Mouse (Mus musculus) MEL (cell line): ENCODE measurements around the gene Dusp1. TPM values are rescaled to one million over a fixed set of nuclear protein-coding genes. Genes with fewer than 3 reads are reported as not detected.

ENCODE experiments used
- DNase-seq: peaks from one replicate; pipeline ENCODE4 v3.0.0; 2011; ENCODE audit warnings: low read depth, low spot score
- H3K27ac ChIP-seq: 2 replicates; pipeline ENCODE4 v1.5.1; 2012; ENCODE audit warnings: low read depth, mild to moderate bottlenecking, control low read depth, low read length, moderate library complexity; ENCODE audit not compliant: control insufficient read depth
- H3K27me3 ChIP-seq, 2 experiments: fragments of 150-350 bp in 1 of 2; sonication (generic) in 1 of 2; 2 replicates each; pipeline ENCODE4 v1.6.1; 2012; ENCODE audit warnings: low read length in 2 of 2, mild to moderate bottlenecking in 2 of 2, improper control_type of control experiment in 1 of 2, moderate library complexity in 1 of 2; ENCODE audit not compliant: insufficient read depth in 2 of 2, control insufficient read depth in 1 of 2
- H3K36me3 ChIP-seq, 2 experiments: 2 replicates each; pipeline ENCODE4 v1.6.1; 2012 to 2014; ENCODE audit warnings: low read length in 2 of 2, improper control_type of control experiment in 1 of 2, inconsistent platforms in 1 of 2, mild to moderate bottlenecking in 1 of 2; ENCODE audit not compliant: insufficient read depth in 2 of 2, control insufficient read depth in 1 of 2
- H3K4me1 ChIP-seq, 2 experiments: fragments of 150-350 bp in 1 of 2; sonication (generic) in 1 of 2; 2 replicates each; pipeline ENCODE4 v1.6.1; 2012; ENCODE audit warnings: low read length in 2 of 2, improper control_type of control experiment in 1 of 2, mild to moderate bottlenecking in 1 of 2; ENCODE audit not compliant: insufficient read depth in 2 of 2, control insufficient read depth in 1 of 2
- H3K4me3 ChIP-seq, 2 experiments: fragments of 150-350 bp in 1 of 2; sonication (generic) in 1 of 2; 2 replicates each; pipeline ENCODE4 v1.5.1; 2012; ENCODE audit warnings: low read depth in 2 of 2, low read length in 2 of 2, mild to moderate bottlenecking in 2 of 2, moderate library complexity in 2 of 2, control low read depth in 1 of 2, improper control_type of control experiment in 1 of 2; ENCODE audit not compliant: control insufficient read depth in 1 of 2, insufficient read depth in 1 of 2
- H3K79me2 ChIP-seq: 2 replicates; pipeline ENCODE4 v1.6.1; 2012; ENCODE audit warnings: mild to moderate bottlenecking, low read length, moderate library complexity; ENCODE audit not compliant: control insufficient read depth, poor library complexity, insufficient read depth
- H3K9ac ChIP-seq: 2 replicates; pipeline ENCODE4 v1.6.1; 2012; ENCODE audit warnings: low read depth, mild to moderate bottlenecking, control low read depth, low read length, moderate library complexity; ENCODE audit not compliant: control insufficient read depth, poor library complexity, severe bottlenecking
- H3K9me3 ChIP-seq: fragments of 150-350 bp; sonication (generic); replicated peaks from 2 replicates; pipeline ENCODE4 v1.6.1; 2012; ENCODE audit warnings: mild to moderate bottlenecking, low read length, improper control_type of control experiment, moderate library complexity; ENCODE audit not compliant: insufficient read depth
- CHD1 ChIP-seq: IDR thresholded peaks from 2 replicates; pipeline ENCODE4 v1.6.1; 2012; ENCODE audit warnings: low read depth, mild to moderate bottlenecking, inconsistent platforms, low read length, improper control_type of control experiment
- CTCF ChIP-seq, 3 experiments: IDR thresholded peaks in 2 of 3; conservative IDR thresholded peaks in 1 of 3; 2 replicates each; pipeline ENCODE4 v1.5.1; 2011 to 2012; ENCODE audit warnings: low read length in 3 of 3, low read depth in 2 of 3, mild to moderate bottlenecking in 2 of 3, improper control_type of control experiment in 1 of 3, inconsistent platforms in 1 of 3, mixed read lengths in 1 of 3, moderate library complexity in 1 of 3; ENCODE audit not compliant: control insufficient read depth in 1 of 3, insufficient read depth in 1 of 3, poor library complexity in 1 of 3, severe bottlenecking in 1 of 3
- E2F4 ChIP-seq: IDR thresholded peaks from 2 replicates; pipeline ENCODE4 v1.6.1; 2011; ENCODE audit warnings: low read depth, low read length, improper control_type of control experiment, borderline replicate concordance
- ELF1 ChIP-seq: IDR thresholded peaks from 2 replicates; pipeline ENCODE4 v1.6.1; 2014; ENCODE audit warnings: low read depth, mild to moderate bottlenecking, inconsistent platforms, low read length, improper control_type of control experiment, moderate library complexity
- EP300 ChIP-seq, 2 experiments: IDR thresholded peaks; 2 replicates each; pipeline ENCODE4 v1.6.1; 2011; ENCODE audit warnings: improper control_type of control experiment in 2 of 2, low read length in 2 of 2, low read depth in 1 of 2, mild to moderate bottlenecking in 1 of 2
- ETS1 ChIP-seq: IDR thresholded peaks from 2 replicates; pipeline ENCODE4 v1.6.1; 2012; ENCODE audit warnings: low read depth, mild to moderate bottlenecking, inconsistent platforms, low read length, improper control_type of control experiment, moderate library complexity
- GABPA ChIP-seq: IDR thresholded peaks from 2 replicates; pipeline ENCODE4 v1.6.1; 2012; ENCODE audit warnings: low read depth, mild to moderate bottlenecking, inconsistent platforms, low read length, improper control_type of control experiment, moderate library complexity
- GATA1 ChIP-seq: IDR thresholded peaks from 2 replicates; pipeline ENCODE4 v1.6.1; 2011; ENCODE audit warnings: low read depth, low read length, improper control_type of control experiment
- HCFC1 ChIP-seq: IDR thresholded peaks from 2 replicates; pipeline ENCODE4 v1.6.1; 2012; ENCODE audit warnings: low read depth, mild to moderate bottlenecking, inconsistent platforms, low read length, improper control_type of control experiment, moderate library complexity
- JUND ChIP-seq: IDR thresholded peaks from 2 replicates; pipeline ENCODE4 v1.6.1; 2011; ENCODE audit warnings: low read depth, mild to moderate bottlenecking, improper control_type of control experiment, low read length
- MAFK ChIP-seq: IDR thresholded peaks from 2 replicates; pipeline ENCODE4 v1.6.1; 2011; ENCODE audit warnings: low read depth, mild to moderate bottlenecking, low read length, improper control_type of control experiment, borderline replicate concordance
- MXI1 ChIP-seq: IDR thresholded peaks from 2 replicates; pipeline ENCODE4 v1.6.1; 2011; ENCODE audit warnings: mild to moderate bottlenecking, low read depth, low read length, improper control_type of control experiment
- MYC ChIP-seq: IDR thresholded peaks from 2 replicates; pipeline ENCODE4 v1.6.1; 2011; ENCODE audit warnings: low read depth, mild to moderate bottlenecking, low read length, improper control_type of control experiment, moderate library complexity
- NRF1 ChIP-seq: IDR thresholded peaks from 2 replicates; pipeline ENCODE4 v1.6.1; 2014; ENCODE audit warnings: low read depth, mild to moderate bottlenecking, inconsistent platforms, low read length, improper control_type of control experiment, moderate library complexity; ENCODE audit not compliant: poor library complexity, insufficient read depth, severe bottlenecking
- POLR2A ChIP-seq, 2 experiments: IDR thresholded peaks; 2 replicates each; pipeline ENCODE4 v1.6.1; 2011 to 2012; ENCODE audit warnings: low read length in 2 of 2, mild to moderate bottlenecking in 2 of 2, control low read depth in 1 of 2, improper control_type of control experiment in 1 of 2, low read depth in 1 of 2, moderate library complexity in 1 of 2; ENCODE audit not compliant: control insufficient read depth in 1 of 2, insufficient read depth in 1 of 2, poor library complexity in 1 of 2
- POLR2AphosphoS2 ChIP-seq: IDR thresholded peaks from 2 replicates; pipeline ENCODE4 v1.6.1; 2011; ENCODE audit warnings: low read length, improper control_type of control experiment
- POLR2AphosphoS5 ChIP-seq: IDR thresholded peaks from 2 replicates; pipeline ENCODE4 v1.6.1; 2012; ENCODE audit warnings: low read depth, borderline replicate concordance, mild to moderate bottlenecking, inconsistent platforms, low read length, moderate library complexity, mixed read lengths
- SMC3 ChIP-seq: IDR thresholded peaks from 2 replicates; pipeline ENCODE4 v1.6.1; 2011; ENCODE audit warnings: low read depth, low read length, improper control_type of control experiment
- TBP ChIP-seq: IDR thresholded peaks from 2 replicates; pipeline ENCODE4 v1.8.0; 2011; ENCODE audit warnings: low read depth, low read length, improper control_type of control experiment
- TCF12 ChIP-seq: IDR thresholded peaks from 2 replicates; pipeline ENCODE4 v1.6.1; 2014; ENCODE audit warnings: low read depth, mild to moderate bottlenecking, inconsistent platforms, low read length, improper control_type of control experiment, moderate library complexity
- polyA plus RNA-seq, 2 experiments: library from polyadenylated mRNA; stranded (reverse) in 1 of 2; unstranded in 1 of 2; fragments of >175 nt in 1 of 2; fragments of >200 nt in 1 of 2; gene quantifications; 2 replicates each; pipeline versions ENCODE4 v1.2.1 to v1.2.4; 2012; ENCODE audit warnings: low replicate concordance in 2 of 2, low read depth in 1 of 2; ENCODE audit not compliant: insufficient read length in 2 of 2, insufficient read depth in 1 of 2, missing spikeins in 1 of 2
- total RNA-seq: library from RNA; depleted of rRNA; stranded (reverse); fragments of 300-350 nt; gene quantifications from 2 replicates; pipeline ENCODE4 v1.2.3, GENCODE M21; 2012

Gene Dusp1
- total and polyA plus RNA-seq, 3 experiments = 0.96 to 5.0 TPM; not detected in 1

DNA sequence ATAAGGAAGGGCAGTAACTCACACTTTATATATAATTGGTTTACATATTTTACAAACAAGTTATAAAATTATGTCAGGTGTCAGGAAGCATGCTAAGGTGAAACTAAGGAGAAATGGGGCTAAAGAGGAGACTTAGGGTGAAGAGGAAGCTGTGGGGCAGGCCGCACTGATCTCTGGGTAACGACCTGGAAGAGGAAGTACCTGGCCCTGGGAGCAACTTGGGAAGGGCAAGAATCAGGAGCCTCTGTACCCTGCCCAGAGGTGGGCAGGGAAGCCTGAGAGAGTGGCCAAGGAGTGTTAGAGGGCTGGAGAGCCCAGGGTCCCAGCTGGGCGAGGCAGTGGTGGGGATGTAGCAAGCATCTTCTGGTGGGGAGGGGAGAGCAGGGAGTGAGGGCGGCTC lies 81.0 kb downstream of the Dusp1 start:
- Histone ChIP-seq H3K4me3 (0 out of 4 replicates have a peak overlapping the region, but pooled peaks of 1 of the 2 experiments have one; percentile 3), H3K36me3 (no peaks in the 10 kb centered on the region), H3K4me1 (peaks cover 0 to 3% of the 10 kb centered on the region in 2 experiments; a peak in 1 of 4 replicates), H3K79me2 (no peaks in the 10 kb centered on the region), H3K27ac (no peak overlapping the region), H3K9ac (no peak overlapping the region), H3K9me3 (no peaks in the 10 kb centered on the region), H3K27me3 (0 out of 4 replicates have a peak, but pooled peaks cover 0 to 2% of the 10 kb centered on the region in 2 experiments)
- DNase-seq = peak; percentile 55
- no peak for TF ChIP-seq POLR2AphosphoS2
- TF ChIP-seq ELF1 = peak; percentile 55; the same call in 1 of the 2 replicates
- TF ChIP-seq HCFC1 = peak; percentile 80

DNA sequence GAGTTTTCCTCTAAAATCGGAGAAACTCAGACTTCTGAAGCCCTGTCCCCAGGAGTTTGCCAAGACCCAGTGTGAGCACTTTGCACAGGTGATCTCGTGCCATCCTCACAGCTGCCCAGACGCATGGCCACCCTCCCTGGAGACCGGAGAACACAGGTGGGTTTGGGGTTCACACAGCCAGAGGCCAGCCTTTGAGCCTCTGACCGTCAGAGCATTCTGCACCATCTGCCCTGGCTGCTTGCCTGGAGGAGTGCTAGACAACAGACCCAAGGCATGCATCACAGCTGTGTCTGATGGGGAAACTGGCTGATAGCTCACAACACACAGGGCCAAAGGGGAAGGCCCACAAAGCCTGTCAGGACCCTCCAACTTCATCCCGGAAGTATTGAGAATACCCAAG lies 82.3 kb downstream of the Dusp1 start:
- H3K27me3 ChIP-seq = no peaks in the 10 kb centered on the region
- peaks cover 0 to 3% of the 10 kb centered on the region in 2 experiments; a peak in 1 of 4 replicates for H3K4me1 ChIP-seq
- no peaks in the 10 kb centered on the region for H3K79me2 ChIP-seq
- H3K27ac ChIP-seq = no peak overlapping the region
- no peak overlapping the region for H3K9ac ChIP-seq
- no peak overlapping the region for H3K4me3 ChIP-seq
- TF ChIP-seq EP300 (IDR thresholded peaks at IDR 0.05; ENCODE audit: low read depth in 1 of 2, low read length in 2 of 2) = no peak
- TF ChIP-seq NRF1 = no peak
- no peak for DNase-seq
- no peaks in the 10 kb centered on the region for H3K36me3 ChIP-seq
- no peaks in the 10 kb centered on the region for H3K9me3 ChIP-seq

DNA sequence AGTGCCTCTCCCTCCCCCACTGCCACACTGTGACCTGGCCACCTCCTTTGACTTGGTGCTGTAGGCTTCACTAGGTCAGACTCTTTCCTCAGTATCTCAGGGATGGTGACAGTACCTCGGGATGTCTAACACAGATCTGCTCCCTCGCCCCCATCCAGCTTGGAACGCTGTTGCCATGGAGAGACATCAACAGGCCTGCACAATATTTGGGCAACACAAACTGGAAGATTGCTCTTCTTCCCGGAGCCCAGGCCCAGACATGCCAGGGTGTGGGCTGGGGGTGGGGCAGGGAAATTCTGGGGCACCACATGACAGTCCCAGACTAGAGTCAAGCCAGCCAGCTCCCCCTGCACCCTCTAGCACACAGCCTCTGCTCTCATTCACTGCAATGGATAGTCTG lies 83.3 kb downstream of the Dusp1 start:
- Histone ChIP-seq H3K9me3 (no peaks in the 10 kb centered on the region), H3K79me2 (no peaks in the 10 kb centered on the region), H3K4me1 (peaks cover 0 to 3% of the 10 kb centered on the region in 2 experiments; a peak in 1 of 4 replicates), H3K36me3 (no peaks in the 10 kb centered on the region), H3K9ac (no peak overlapping the region), H3K27me3 (no peaks in the 10 kb centered on the region), H3K27ac (no peak overlapping the region), H3K4me3 (no peak overlapping the region)
- no peak for TF ChIP-seq POLR2AphosphoS2
- TF ChIP-seq E2F4 = no peak
- TF ChIP-seq MYC = no peak
- TF ChIP-seq MAFK = no peak
- TF ChIP-seq CTCF (IDR thresholded peaks at IDR 0.05 in 2 of 3, conservative IDR thresholded peaks at IDR 0.05 in 1 of 3; ENCODE audit: control insufficient read depth in 1 of 3, insufficient read depth in 1 of 3, low read depth in 2 of 3, low read length in 3 of 3, poor library complexity in 1 of 3, severe bottlenecking in 1 of 3) = no peak
- no peak for TF ChIP-seq ETS1
- no peak for TF ChIP-seq ELF1
- TF ChIP-seq TCF12 = no peak
- TF ChIP-seq GABPA = no peak
- no peak for TF ChIP-seq MXI1
- no peak for TF ChIP-seq POLR2AphosphoS5
- TF ChIP-seq JUND = no peak
- TF ChIP-seq POLR2A (IDR thresholded peaks at IDR 0.05; ENCODE audit: control insufficient read depth in 1 of 2, insufficient read depth in 1 of 2, low read depth in 1 of 2, low read length in 2 of 2, poor library complexity in 1 of 2) = no peak
- TF ChIP-seq CHD1 = no peak
- TF ChIP-seq GATA1 = no peak
- no peak for TF ChIP-seq SMC3
- TF ChIP-seq TBP = no peak
- DNase-seq = no peak
